Mouse (Mus musculus): ENCODE results near the gene Ogfrl1. TPM values are rescaled to one million over a fixed set of nuclear protein-coding genes. Genes with fewer than 3 reads are reported as not detected.

Gene Ogfrl1
- total RNA-seq, 2 experiments from 2014 or later = 11.9 to 12.4 TPM

DNA sequence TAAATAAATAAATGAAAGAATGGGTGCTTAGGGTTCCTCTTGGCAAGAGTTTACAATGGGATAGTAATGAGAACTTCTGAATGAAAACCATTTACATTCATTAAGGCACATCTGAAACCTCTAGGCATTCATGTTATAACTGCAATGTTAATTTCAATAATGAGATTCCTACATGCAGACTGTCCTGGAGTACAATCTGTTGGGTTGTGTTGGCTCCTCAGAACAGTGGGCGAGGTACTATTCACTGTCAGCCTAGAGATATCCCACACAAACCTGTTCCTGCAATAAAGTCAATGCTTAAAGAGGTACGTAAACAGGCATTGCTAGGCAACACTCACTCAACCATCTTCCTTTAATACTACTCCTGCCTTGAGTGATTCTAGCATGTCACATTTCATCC lies 32.0 kb downstream of the Ogfrl1 start:
- no peak for DNase-seq (ENCODE audit: low spot score in 2 of 2)

DNA sequence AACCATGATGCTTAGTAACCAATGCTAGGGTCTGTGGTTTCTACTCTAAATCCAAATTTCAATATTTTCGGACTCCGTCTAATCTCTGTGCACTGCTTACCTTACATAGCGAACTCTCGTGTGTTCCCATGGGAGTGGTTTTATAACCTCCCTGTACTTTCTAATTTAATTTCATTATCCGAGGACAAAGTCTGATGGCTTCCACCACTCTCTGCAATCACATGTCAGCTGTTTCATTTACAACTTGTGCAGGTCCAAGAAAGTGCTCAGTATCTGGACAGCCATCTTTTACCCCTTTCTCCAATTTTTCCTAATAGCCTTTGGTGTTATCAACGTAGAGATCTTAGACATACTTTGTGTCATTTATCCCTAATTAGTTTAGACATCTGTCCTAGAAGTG lies 44.7 kb downstream of the Ogfrl1 start:
- DNase-seq (ENCODE audit: low spot score in 2 of 2) = no peak

DNA sequence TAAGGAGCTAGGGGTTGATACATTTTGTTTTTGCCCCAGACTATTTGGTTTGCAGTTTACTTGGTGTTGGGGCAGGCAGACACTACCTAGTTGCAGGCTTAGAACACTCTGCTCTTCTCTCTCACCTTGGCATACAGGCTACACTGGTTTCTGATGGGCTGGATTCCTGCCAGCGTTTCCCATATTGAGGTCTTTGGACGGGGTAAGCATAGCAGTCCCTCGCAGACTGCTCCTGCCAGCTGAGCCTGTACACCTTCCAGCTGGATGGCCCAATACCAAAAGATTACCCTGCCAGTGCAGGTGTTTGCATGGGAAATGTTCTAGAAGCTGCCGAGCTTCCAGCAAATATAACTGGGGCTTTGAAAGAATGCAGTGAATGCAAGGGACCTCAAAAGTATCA lies 45.8 kb downstream of the Ogfrl1 start:
- DNase-seq (ENCODE audit: low spot score in 2 of 2) = no peak

DNA sequence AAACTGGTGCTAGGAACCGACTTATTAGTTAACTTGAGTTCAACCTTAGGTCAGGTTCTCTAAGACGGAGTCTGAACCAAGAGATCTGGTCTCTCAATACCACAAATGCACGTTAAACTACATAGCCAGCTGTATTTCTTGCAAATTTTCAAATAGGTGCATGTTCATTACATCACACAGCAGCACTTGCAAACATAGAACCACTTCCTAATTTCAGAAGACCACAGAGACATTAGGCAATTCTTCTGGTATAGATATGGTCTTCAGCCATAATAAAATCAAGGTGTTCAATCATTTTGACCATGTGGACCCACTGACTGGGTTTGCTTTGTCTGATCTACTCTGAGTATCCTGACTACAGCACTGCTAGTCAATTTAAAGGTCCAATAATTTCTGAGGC lies 51.9 kb downstream of the Ogfrl1 start:
- no peak for DNase-seq (ENCODE audit: low spot score in 2 of 2)

DNA sequence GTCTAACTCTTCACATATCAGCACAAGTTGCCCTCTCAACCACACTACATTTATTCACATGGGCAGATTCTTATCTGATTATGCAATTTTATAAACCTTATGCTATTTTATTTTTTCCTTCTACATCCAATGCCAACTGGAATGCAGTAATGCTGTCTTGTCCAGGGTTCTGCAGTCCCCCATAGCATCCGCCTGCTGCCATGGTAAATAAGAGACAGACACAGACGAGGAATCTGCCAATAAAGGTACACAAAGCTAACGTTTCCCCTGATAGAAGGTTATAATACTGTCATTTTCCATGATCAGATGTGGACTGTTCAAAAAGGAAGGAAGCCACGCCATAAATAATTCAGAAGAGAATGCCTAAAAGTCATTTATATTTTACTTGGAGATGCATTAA lies 54.7 kb downstream of the Ogfrl1 start:
- DNase-seq (ENCODE audit: low spot score in 2 of 2) = no peak

DNA sequence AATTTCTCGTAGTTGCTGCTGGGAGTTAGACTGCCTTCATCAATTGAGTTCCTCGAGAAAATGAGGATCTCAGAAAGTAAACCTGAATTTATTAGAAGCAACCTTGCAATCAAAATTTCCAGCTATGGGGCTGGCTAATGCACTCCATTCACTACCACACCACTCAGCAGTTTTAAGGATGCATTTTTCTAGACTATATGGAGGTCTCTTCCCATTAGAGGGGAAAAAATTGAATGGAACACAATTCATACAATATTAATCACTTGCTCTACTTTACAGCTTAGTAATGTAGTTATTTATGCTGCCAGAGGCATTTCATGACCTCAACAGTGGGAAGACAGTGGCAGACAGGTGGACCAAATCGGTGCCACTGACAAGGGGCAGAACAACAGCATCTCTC lies 55.3 kb downstream of the Ogfrl1 start:
- DNase-seq (ENCODE audit: low spot score in 2 of 2) = no peak

DNA sequence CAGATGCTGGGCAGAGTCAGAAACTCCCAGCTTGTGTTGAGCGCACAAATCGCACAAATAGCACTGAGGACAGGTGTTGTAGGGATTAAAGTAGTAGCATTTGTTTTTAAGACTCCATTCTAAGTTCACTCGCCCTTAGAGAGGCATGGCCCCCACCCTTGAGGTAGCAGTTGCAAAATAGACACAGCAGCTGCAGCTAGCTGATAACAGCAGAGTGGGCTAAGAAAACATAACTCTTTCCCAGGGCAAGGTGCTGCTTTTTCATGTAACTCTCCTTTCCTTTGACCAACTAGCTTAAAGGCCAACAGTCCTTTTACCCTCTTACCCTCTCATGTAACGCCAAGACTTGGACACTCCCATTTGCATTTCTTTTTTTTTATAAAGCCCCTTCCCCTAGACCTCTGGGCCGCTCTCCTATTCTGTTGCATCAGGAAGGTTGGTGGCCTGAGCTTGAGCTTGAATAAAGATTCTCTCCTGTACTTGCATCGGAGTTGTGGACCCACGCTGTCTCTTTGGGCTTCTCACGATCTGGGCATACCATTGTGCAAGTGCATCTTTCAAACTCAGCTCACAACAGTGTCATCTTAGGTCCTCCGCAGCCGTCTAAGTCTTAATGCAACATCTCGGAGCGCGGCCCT lies 61.7 kb downstream of the Ogfrl1 start:
- no peak for DNase-seq (ENCODE audit: low spot score in 2 of 2)

DNA sequence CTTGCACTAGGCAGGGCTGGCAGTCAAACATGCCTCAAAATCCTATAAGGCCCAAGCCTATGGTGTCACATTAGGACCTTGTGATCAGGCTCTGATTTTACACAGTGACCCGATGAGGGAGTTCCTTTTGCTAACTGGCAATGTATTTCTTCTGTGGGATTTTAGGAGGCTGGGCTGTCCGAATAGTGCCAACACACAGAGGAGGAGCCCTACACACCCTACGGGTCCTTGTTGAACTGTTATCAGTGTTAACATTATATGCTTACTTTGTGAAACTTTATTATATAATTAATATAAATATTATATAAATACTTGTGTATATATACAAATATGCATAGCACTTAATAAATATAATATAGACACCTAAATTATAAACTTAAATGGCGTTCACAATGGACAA lies 62.5 kb downstream of the Ogfrl1 start:
- no peak for DNase-seq (ENCODE audit: low spot score in 2 of 2)

DNA sequence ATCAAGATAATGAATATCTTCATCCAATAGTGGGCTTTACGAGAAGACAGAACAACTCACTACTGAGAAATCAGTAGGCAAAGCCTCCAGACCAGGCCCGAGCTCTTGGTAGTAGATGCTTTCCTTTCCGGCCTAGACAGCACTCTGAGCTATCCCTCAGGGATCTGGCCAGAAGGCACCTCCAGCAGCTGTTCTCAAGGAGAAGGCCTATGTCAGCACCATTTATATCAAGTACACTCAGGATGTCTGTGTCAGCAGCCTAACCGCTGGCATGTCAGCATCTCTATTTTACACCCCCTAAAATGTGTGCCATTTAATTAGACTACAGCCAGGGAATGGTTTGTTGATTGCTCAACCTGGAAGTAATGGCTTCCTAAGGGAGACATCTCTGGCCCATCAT lies 65.4 kb downstream of the Ogfrl1 start:
- no peak for DNase-seq (ENCODE audit: low spot score in 2 of 2)

DNA sequence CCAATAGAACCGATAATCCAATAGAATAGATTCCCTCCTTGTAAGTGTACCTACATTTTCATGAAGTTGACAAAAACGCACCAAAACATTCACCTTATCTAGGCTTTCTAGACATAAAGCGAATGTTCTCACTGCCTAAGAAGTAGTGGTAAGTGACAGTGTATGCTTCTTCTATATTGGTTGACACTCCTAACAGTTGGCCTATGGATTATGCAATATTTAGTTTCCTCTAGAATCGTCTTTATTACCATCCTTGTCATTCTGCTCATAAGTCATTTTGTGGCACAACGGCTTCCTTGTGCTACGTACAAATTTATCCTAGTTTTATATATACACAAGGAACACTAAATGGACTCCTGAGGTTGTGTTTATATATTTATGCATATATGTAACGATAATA lies 72.4 kb downstream of the Ogfrl1 start:
- no peak for DNase-seq (ENCODE audit: low spot score in 2 of 2)

DNA sequence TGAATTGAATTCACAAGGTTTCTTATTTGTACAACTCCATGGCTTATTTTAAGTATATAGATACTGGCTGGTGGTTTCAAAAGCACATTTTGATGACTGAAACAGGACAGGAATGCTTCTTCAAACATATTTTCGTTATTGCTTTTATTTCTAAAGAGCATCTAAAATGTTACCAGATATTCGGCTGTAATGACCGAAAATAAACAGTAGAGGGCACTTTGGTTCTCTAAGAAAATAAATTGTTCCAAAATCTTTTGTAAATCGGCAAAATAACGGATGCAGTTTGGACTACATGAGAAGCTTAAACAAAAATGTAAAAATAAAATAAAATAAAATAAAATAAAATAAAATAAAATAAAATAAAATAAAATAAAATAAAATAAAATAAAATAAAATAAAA lies 73.3 kb downstream of the Ogfrl1 start:
- no peak for DNase-seq (ENCODE audit: low spot score in 2 of 2)

DNA sequence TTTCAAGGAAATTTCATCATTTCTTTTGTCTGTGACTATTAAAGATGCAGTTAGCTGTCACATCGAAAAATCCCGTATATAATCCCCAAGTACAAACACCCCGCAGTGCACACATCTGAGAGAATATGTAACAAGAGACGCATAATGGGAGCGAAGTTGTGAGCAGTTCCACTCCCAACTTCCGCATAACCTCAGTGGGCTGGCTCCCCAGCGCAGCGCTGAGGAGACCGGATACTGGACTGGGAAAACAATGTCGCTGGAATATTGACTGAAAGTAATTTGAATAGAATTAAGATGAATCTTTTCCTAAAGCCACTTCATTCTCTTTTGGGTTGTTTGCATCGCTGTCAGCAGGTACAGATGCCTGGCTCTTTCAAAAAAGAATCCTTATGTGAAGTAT lies 74.3 kb downstream of the Ogfrl1 start:
- DNase-seq (ENCODE audit: low spot score in 2 of 2) = no peak

DNA sequence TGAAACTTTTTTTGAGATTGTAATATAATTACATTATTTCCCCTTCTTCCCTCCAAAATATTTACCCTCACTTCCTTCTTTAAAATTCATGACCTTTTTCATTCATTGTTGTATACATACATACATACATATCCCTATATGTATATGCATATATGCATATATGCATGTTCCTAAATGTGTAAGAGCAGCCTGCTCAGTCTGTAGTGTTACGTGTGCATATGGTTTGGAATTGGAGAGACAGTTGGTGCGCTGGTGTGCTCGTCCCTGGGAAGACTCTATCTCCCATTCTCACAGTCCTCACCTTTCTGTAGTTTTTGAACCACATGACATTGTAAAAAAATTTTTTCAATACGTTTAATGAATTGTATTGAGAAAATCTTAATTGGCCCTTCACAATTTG lies 75.4 kb downstream of the Ogfrl1 start:
- DNase-seq (ENCODE audit: low spot score in 2 of 2) = no peak

DNA sequence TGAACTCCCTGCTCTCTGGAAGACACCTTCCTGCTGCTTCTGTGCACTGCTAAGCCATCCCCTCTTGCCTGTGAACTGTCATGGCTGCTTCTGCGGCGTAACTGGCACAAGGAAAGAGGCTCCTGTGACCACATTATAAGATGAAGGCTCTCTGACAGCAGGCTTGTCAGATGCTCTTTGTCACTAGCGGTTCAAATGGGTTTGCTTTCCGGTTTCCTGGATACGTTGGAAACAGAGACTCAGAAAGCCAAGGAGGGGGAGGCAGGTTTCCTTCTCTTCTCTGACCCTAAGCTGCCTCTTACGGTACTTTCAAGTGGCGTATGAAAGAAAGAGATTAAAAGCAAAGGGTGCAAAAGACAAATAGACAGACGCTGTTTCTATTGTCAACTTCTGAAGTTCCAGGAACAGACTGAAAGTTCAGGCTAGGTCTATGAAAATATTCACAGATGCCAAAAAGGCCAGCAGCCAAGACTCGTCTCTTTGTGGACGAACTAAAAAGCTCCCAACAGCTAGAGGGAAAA lies 76.2 kb downstream of the Ogfrl1 start:
- DNase-seq (ENCODE audit: low spot score in 2 of 2) = no peak

DNA sequence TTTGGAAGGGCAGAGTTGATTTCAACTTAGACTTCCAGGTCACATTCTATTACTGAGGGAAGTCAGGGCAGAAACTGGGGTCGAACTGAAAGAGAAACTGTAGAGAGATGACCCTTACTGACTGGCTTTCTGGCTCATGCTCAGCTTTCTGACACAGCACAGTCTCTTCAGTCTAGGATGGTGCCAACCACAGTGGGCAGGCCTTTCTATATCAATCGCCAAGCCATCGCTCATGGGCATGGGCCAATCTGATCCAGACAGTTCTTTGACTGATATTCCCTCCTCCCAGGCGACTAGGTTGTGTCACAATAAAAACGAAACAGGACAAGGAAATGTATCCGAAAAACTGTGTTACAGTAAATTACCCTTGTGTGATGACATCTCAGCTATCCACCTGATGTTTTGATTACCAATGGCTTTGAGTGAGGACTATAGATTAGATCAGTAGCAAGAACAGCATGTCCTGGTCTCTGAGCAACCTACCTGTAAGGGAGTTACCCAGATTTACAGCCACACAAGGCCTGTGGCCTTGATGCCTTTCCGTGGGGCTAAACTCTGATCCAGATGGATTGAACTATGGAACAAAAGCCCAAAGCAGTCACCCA lies 76.9 kb downstream of the Ogfrl1 start:
- no peak for DNase-seq (ENCODE audit: low spot score in 2 of 2)
